Mouse (Mus musculus) embryo, embryonic 10 days (tissue): Measurements from ENCODE around the gene Angptl6.
A peak's percentile ranks its signal among the peaks of the same experiment; 100 is the strongest.
"Not testable (repeated sequence)": the region's sequence is repeated elsewhere in the genome, so short reads cannot be mapped to it uniquely, and the experiment has no call there.

Experiments used
- DNase-seq: peaks from one replicate; pipeline ENCODE4 v3.0.0-alpha.2; 2015; ENCODE audit warnings: low spot score

Gene Angptl6

GRCm38 (mm10) chr9:20837184-20837947 is 42.2 kb downstream of the Angptl6 start:
- no peak for DNase-seq

- DNase-seq, result not testable (repeated sequence)
These were observed 44.0 kb downstream of the Angptl6 start for GRCm38 (mm10) chr9:20835431-20835954.

- DNase-seq, result no peak
These were observed 44.6 kb downstream of the Angptl6 start for GRCm38 (mm10) chr9:20834881-20835280.

GRCm38 (mm10) chr9:20830901-20831643 is 48.5 kb downstream of the Angptl6 start:
- peak; percentile 95 for DNase-seq

GRCm38 (mm10) chr9:20828127-20828526 is 51.4 kb downstream of the Angptl6 start:
- no peak for DNase-seq

- no peak for DNase-seq
These were observed 53.7 kb downstream of the Angptl6 start for GRCm38 (mm10) chr9:20825781-20826180.
